Mouse (Mus musculus) megakaryocyte, embryonic 14.5 days (primary cell): ENCODE results near the gene Enox1. TPM values are rescaled to one million over a fixed set of nuclear protein-coding genes. Genes with fewer than 3 reads are reported as not detected.

ENCODE experiments used
- H3K27me3 ChIP-seq: replicated peaks from 2 replicates; pipeline ENCODE3; 2012; ENCODE audit warnings: inconsistent platforms
- H3K36me3 ChIP-seq: replicated peaks from 2 replicates; pipeline ENCODE3; 2012; ENCODE audit warnings: low read length, inconsistent platforms, mixed read lengths
- H3K4me1 ChIP-seq: 2 replicates; pipeline ENCODE4 v1.6.1; 2012; ENCODE audit warnings: inconsistent platforms
- H3K4me3 ChIP-seq: replicated peaks from 2 replicates; pipeline ENCODE3; 2012; ENCODE audit warnings: moderate library complexity, mild to moderate bottlenecking, inconsistent platforms
- H3K9me3 ChIP-seq: 2 replicates; pipeline ENCODE4 v1.6.1; 2012; ENCODE audit warnings: inconsistent platforms
- FLI1 ChIP-seq: IDR thresholded peaks from 2 replicates; pipeline ENCODE4 v1.6.1; 2012; ENCODE audit warnings: low read length, inconsistent platforms, mixed read lengths
- GATA1 ChIP-seq: IDR thresholded peaks from 3 replicates; pipeline ENCODE4 v1.6.1; 2012; ENCODE audit warnings: mixed read lengths, low read length, inconsistent platforms, borderline replicate concordance
- polyA plus RNA-seq: library from polyadenylated mRNA; stranded (reverse); fragments of >175 nt; gene quantifications from 2 replicates; pipeline ENCODE4 v1.2.3, GENCODE M21; 2012; ENCODE audit warnings: low replicate concordance; ENCODE audit not compliant: insufficient read depth

Gene Enox1
- polyA plus RNA-seq, 1 experiment = 0.13 TPM

DNA sequence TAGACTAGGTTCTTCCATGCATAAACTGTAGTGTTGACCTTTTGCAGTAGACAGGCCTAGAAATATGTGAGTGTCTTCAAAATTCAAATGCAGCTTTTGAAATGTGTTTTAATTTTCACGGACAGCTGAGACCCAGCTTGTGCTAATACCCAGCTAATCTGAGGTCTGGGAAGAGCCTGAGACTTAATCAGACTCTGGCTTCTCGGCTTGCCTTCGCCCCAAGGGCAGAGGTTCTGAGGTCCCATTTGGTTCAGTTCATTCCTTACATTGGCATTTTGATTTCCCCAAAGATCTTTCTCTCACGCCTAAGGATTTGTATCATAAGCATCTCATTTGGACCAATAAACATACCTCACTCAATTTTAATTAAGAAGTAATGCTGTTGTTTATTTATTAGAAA, 321.1 kb downstream of the Enox1 start:
- Histone ChIP-seq H3K27me3 (peaks cover 2% of the 10 kb centered on the region), H3K36me3 (no peaks in the 10 kb centered on the region), H3K9me3 (no peaks in the 10 kb centered on the region), H3K4me1 (peaks cover 13% of the 10 kb centered on the region), H3K4me3 (no peak overlapping the region)
- TF ChIP-seq GATA1 (no peak), FLI1 (no peak)

DNA sequence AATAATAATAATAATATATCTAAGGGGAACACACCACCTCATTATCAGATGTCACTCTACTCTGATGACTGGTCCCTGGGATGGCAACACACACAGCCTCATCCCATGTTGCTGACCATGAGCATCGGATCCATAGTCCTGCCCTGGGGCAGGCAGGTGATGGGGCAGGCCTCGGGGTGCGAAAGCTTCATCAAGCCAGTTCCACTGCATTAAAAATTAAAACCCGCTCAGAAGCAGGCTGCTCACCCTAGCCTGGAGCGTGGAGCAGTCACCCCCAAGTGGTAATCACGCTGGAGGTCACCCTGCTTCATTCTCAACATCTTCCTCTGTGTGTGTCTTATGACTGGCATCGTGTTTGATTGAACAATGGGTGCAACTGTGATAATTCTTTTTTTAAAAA, 321.6 kb downstream of the Enox1 start:
- Histone ChIP-seq H3K9me3 (no peaks in the 10 kb centered on the region), H3K4me3 (no peak overlapping the region), H3K36me3 (no peaks in the 10 kb centered on the region), H3K4me1 (peaks cover 15% of the 10 kb centered on the region), H3K27me3 (peaks cover 2% of the 10 kb centered on the region)
- TF ChIP-seq FLI1 (no peak), GATA1 (no peak)

DNA sequence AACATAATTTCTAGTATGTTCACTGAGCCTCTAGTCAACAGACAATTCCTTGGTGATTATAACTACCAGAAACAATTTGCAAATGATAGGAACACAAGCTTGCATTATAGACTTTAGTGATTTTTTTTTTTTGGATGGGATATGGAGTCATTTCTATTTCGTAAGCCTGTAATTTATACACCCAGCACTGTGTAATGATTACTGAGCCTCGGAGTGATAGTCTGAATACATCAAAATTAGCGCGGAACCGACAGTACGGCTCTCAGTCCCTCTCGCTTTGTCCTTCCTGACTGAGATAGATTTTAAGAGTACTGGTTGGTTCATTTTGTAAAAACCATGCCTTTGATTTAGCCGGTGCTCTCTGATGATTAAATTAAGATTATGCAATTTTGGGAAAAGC, 322.1 kb downstream of the Enox1 start:
- TF ChIP-seq GATA1 = no peak
- no peak for TF ChIP-seq FLI1
- no peaks in the 10 kb centered on the region for H3K9me3 ChIP-seq
- H3K36me3 ChIP-seq = no peaks in the 10 kb centered on the region
- H3K4me3 ChIP-seq = no peak overlapping the region
- peaks cover 2% of the 10 kb centered on the region for H3K27me3 ChIP-seq
- peaks cover 16% of the 10 kb centered on the region for H3K4me1 ChIP-seq

DNA sequence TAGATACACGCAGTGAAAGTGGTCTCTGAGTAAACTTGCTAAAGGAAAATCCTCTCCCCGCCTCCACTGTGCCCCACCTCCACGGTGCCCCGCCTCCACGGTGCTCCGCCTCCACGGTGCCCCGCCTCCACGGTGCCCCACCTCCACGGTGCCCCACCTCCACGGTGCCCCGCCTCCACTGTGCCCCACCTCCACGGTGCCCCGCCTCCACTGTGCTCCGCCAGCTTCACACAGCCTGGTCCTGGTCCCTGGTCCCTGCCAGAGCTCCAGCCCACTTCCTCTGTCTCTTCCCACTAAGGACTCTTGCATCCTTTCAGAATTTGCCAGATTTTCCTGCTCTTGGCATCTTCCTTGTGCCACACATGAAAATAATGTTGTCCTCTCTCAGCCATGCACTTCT, 326.5 kb downstream of the Enox1 start:
- H3K4me1 ChIP-seq = peaks cover 14% of the 10 kb centered on the region
- no peak for TF ChIP-seq FLI1
- TF ChIP-seq GATA1 = no peak
- no peaks in the 10 kb centered on the region for H3K9me3 ChIP-seq
- H3K36me3 ChIP-seq = no peaks in the 10 kb centered on the region
- H3K27me3 ChIP-seq = peaks cover 2% of the 10 kb centered on the region
- no peak overlapping the region for H3K4me3 ChIP-seq

DNA sequence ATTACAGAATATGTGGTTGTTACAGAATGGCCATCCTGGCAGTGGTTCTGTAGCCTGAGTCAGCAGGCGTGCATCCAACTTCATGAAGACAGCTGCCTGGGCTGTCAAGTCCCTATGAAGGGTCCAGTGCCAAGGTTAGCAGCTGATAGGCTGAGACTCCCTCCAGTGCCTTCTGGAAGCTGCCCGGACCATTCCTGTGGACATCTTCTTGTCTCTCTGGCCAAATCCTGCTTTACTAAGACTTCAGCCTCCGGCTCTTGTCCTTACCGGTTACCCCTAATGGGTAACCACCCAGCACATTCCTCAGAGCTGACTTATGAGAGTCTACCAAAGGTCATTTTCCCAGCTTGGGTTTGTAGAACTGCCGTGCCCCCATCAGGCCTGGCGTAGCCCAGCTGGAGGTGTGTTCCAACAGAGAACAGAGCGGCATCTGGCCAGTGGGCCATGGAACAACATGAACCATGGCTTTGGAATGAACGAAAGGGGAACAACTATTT, 328.4 kb downstream of the Enox1 start:
- H3K27me3 ChIP-seq = peaks cover 7% of the 10 kb centered on the region
- TF ChIP-seq GATA1 (no peak), FLI1 (no peak)
- H3K4me1 ChIP-seq = peaks cover 14% of the 10 kb centered on the region
- H3K36me3 ChIP-seq = no peaks in the 10 kb centered on the region
- H3K4me3 ChIP-seq = no peak overlapping the region
- H3K9me3 ChIP-seq = no peaks in the 10 kb centered on the region

DNA sequence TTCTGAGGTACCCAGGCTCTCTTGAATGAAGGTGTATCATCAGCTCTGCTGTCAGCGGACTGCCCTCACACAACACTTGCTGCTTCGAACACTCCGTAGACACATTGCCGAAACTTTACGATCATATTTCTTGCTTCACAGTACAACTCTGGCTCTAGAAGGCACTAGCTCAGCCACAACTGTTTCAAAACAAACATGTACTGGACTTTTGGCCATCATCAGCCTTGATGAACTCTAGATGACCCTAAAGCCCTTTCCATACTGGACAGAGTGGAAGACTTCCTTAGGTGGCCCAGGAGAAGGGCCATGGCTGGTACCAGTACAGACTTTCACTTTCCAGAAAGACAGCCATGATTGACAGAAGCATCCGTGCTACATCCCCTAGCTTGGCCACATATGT, 334.1 kb downstream of the Enox1 start:
- H3K27me3 ChIP-seq = peaks cover 5% of the 10 kb centered on the region

DNA sequence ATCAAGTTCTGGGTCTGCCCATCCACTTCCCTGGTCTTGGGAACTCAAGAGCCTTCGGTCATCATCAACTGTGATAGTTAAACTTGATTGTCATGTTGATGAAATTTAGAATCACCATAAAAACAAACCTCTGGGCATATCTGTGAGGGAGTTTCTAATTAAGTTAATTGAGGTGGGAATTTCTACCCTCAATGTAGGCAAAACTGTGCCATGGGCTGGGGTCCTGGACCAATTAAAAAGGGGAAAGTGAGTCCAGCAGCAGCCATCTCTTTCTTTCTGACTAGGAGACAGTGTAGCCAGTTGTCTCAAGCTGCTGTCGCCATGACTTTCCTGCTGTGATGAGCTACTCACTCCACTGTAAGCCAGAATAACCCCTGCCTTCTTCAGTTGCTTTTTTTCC, 335.2 kb downstream of the Enox1 start:
- Histone ChIP-seq H3K27me3 (peaks cover 5% of the 10 kb centered on the region), H3K36me3 (no peaks in the 10 kb centered on the region), H3K9me3 (peaks cover 3% of the 10 kb centered on the region; the same call in 1 of the 2 replicates), H3K4me3 (no peak overlapping the region), H3K4me1 (peaks cover 6% of the 10 kb centered on the region)
- TF ChIP-seq GATA1 = no peak
- TF ChIP-seq FLI1 = no peak

More for the DNA sequence above, 334.1 kb downstream of the Enox1 start:
- TF ChIP-seq GATA1 (no peak), FLI1 (no peak)
- Histone ChIP-seq H3K9me3 (peaks cover 3% of the 10 kb centered on the region; the same call in 1 of the 2 replicates), H3K4me1 (peaks cover 11% of the 10 kb centered on the region), H3K4me3 (no peak overlapping the region), H3K36me3 (no peaks in the 10 kb centered on the region)

DNA sequence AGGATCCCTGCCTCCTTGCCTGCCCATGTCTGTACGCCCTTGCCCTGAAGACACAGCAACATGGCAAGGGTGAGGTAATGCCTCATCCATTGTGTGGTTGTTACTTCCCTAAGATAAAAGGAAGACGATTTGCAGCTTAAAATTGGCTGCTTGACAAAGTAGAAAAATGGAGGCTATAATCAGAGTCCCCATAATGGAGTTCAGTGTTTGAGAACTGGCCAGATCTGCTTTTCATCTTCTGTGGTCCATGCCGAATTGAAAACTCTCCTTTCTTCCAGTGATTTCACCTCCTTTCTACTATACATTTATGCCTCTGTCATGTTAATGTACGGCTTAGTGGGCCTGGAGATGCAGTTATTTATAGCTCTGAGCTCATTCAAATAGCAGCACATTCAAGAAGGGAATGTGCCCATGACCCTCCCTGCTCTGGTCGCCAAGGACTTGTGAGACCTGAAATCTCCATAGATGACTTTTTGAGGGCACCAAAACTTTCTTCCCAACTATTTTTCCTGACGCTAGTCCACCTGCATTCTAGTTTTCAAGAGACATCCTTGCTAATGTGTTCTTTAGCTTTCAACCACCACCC, 343.5 kb downstream of the Enox1 start:
- no peaks in the 10 kb centered on the region for H3K36me3 ChIP-seq
- H3K9me3 ChIP-seq = peaks cover 3% of the 10 kb centered on the region; the same call in 1 of the 2 replicates
- H3K27me3 ChIP-seq = peaks cover 2% of the 10 kb centered on the region
- peak overlapping the region; percentile 6 for H3K4me3 ChIP-seq
- TF ChIP-seq FLI1 (no peak), GATA1 (no peak)
- H3K4me1 ChIP-seq = peaks cover 18% of the 10 kb centered on the region

DNA sequence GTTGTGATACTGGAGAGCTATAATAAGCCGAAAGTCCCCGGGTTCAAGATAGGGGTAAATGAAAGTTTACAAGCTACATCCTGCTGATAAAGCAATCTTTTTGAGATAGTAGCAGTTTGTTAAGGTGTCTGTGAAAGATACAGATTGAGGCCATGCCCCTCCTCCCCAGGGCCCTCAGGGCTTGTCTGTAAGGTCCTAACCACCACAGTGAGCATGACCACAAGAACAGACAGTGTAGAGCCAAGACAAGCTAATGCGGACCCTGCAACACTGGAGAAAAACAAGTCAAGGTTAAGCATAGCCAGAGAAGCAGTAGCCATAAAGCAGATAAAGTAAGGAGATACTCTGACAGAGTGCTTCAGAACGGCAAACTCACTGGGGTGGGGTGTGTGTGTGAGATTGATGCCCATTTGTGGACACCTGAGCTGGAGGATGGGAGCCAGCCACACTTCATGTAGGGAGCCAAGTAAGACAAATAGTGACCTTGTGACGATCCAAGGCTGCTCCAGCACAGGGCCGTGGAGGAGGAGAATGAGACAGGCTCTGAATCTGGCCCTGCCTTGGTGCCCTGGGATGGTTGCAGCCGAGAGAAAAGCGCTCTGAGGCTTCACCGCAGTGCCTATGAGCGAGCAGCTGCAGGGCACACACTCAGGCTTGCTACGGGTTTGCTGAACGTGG, 348.0 kb downstream of the Enox1 start:
- H3K36me3 ChIP-seq = no peaks in the 10 kb centered on the region
- peaks cover 26% of the 10 kb centered on the region for H3K4me1 ChIP-seq
- TF ChIP-seq FLI1 = no peak
- no peak for TF ChIP-seq GATA1
- H3K9me3 ChIP-seq = no peaks in the 10 kb centered on the region
- H3K27me3 ChIP-seq = peaks cover 2% of the 10 kb centered on the region
- no peak overlapping the region for H3K4me3 ChIP-seq

DNA sequence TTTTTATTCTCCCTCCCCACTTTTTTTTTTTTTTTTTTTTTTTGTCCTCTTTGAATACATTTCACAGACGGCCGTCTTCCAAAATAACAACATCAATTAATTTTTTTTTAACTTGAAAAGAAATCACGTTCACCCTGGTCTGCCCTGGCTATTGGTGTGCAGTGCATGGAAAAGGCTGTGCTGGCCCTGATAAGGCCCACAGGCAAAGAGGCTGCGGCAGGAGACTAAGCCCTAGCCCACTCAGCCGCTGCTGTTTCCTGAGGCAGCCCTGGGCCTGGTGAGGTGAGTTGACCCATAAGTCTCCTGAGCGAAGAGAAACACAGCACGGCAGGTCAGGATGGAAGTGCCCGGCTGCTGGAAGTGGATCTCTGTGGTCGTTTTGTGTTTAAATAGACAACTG, 349.8 kb downstream of the Enox1 start:
- H3K9me3 ChIP-seq = no peaks in the 10 kb centered on the region
- TF ChIP-seq GATA1 = no peak
- TF ChIP-seq FLI1 = no peak

More for the DNA sequence above, 349.8 kb downstream of the Enox1 start:
- no peaks in the 10 kb centered on the region for H3K36me3 ChIP-seq
- H3K27me3 ChIP-seq = no peaks in the 10 kb centered on the region
- H3K4me1 ChIP-seq = peaks cover 23% of the 10 kb centered on the region
- H3K4me3 ChIP-seq = no peak overlapping the region
